Mouse (Mus musculus) embryo, embryonic 11 days (tissue): Measurements from ENCODE around the gene Cdk5rap2.

ENCODE experiments used
- DNase-seq: peaks from one replicate; pipeline ENCODE4 v3.0.0-alpha.2; 2015

Gene Cdk5rap2

GRCm38 (mm10) chr4:70335444-70336144 lies 74.6 kb downstream of the Cdk5rap2 start:
- DNase-seq: no peak

GRCm38 (mm10) chr4:70334995-70335394 lies 75.2 kb downstream of the Cdk5rap2 start:
- no peak for DNase-seq

DNA sequence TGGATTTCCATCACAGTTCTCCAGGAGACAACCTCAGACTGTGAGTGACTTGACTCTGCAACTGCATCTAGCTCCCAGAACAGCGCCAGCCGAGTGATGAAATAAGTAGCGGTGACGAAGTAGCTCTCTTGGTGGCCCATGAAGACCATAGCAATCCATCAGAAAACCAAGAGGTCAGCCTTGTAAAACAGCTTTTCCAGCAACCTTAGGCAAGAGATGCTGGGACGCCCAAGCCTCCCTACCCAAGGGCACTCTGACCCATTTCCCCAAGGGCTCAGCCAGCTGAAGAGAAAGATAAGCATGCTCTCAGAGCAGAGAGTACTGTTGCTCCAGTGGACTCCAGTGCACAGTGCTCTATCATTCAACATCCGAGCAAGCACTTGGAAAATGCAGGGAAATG lies 77.3 kb downstream of the Cdk5rap2 start:
- no peak for DNase-seq

DNA sequence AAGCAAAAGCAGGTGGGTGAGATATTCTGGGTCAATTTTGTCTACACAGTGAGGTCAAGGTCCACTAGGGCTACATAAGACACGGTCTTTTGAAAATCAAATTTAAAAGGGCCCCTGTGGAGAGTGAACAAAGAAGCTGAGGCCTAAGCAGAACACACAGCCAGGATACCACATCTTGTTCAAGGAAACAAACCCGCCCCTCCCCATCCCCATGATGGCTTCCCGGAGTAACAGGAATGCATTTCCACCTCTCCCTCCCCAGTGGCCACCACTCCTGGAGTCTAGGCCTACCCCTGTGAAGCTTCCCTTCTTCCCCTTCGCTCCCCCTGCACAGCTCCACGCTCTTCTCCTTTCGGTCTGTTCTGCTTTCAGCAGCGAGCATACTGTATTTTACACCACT lies 77.7 kb downstream of the Cdk5rap2 start:
- DNase-seq: no peak

DNA sequence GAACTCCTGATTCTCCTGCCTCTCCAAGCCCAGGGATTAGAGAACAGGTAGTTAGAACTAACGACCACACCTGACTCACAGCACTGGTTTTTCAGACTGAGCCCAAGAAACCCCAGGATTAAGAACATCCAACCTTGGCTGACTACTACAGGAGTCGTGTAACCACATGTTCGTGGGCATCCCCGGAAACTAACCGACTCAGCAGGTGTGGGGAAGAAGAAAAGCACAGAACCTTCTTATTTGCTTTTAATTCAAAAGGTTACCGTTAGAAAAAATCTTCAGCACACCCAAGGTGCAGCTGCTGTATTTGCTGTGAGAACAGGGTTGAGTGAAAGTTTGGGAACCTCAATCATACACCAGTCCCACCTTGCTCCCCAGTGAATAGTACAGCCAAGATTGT lies 79.1 kb downstream of the Cdk5rap2 start:
- no peak for DNase-seq

DNA sequence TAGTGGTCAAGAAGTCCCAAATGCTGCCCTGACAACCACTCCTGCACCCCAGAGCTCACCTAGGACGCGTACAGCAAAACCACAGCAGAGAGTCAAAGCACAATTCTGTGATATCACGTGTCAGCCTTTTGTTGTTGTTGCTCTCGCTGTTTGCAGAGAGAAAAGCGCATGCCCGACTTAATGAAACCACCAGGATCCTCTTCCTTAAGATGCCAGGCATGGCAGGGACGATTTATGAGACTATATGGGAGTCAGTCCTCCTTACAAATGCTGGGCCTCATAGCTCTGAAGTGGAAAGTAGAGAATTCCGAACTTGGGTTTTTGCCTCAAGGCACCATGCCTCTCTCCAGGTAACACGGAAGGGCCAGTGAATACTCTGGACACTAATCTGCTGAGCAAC lies 82.2 kb downstream of the Cdk5rap2 start:
- DNase-seq: no peak

DNA sequence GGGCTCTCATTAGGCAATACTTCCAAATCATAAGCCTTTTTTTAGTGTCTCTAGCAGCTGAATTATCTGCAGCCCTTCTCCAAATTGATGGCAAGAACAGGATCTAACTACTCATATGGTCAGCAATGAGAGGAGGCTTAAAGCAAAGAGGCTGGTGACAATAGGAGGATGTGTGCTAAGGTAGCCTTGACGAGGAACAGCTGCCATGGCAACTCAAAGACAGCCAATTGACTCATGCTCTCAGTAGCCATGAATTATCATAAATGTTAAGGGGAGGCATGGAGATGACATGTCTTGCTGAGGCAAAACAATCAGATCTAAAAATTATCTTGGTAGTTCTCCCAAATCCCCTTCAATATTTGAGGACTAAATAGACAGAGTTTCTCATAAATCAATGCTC lies 82.8 kb downstream of the Cdk5rap2 start:
- DNase-seq: no peak

GRCm38 (mm10) chr4:70321586-70321985 lies 88.7 kb downstream of the Cdk5rap2 start:
- DNase-seq: no peak

DNA sequence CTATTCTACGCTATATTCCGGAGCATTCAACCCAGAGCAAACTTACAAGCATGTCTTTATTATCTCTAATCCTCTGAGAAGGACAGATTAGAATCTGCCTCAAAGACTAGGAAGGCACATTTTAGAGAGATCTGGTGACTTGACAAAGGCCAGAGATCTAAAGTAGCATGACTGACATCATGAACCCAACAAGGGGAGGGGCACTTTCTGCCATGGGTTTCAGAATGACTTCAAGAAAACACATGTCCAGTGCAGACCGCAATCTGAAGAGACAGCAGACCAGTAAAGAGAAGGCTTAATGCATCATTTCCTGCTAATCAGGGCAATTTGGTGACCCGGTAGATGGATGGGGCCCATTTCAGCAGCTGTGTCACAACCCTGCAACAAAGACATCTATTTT lies 98.1 kb downstream of the Cdk5rap2 start:
- DNase-seq: no peak

GRCm38 (mm10) chr4:70311530-70311929 lies 98.7 kb downstream of the Cdk5rap2 start:
- DNase-seq: no peak

GRCm38 (mm10) chr4:70307230-70307629 lies 103.0 kb downstream of the Cdk5rap2 start:
- peak; percentile 61 for DNase-seq

DNA sequence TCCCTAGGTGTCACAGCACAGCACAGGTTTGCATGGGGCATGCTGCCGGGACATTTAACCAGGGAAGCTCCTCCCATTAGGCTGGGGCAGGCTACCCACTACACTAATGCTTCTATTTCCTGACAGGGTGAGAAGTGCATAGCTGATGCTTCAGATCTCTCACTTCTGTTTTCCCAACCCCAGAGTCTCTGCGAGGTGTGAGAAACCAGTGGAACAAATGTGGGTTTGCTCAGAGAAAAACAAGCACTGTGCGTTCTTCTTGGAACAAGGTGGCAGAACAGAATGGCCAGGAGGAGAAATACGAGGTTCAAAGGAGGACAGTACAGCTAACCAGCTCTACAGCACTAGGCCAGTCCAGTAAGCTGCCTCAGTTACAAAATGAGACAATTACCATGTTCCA lies 106.4 kb downstream of the Cdk5rap2 start:
- no peak for DNase-seq

DNA sequence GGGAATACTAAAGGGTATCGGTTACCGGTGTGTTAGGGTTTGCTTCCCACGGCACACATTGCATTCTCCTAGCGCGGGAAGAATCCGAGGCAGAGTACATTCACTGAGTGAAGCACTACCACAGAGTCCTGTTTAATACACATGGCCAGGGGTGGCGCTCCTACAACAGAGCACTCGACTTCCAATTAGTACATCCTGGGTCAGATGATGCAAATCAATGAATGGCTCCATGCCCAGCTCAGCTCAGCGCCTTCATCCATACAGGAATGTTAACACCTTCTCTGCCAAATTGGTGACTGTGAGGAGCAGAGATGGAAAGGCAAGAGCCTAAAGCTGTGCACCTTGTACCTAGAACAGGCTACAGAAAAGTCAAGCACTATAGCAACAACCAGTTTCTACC lies 109.1 kb downstream of the Cdk5rap2 start:
- no peak for DNase-seq

GRCm38 (mm10) chr4:70289361-70289760 lies 120.9 kb downstream of the Cdk5rap2 start:
- DNase-seq: no peak

DNA sequence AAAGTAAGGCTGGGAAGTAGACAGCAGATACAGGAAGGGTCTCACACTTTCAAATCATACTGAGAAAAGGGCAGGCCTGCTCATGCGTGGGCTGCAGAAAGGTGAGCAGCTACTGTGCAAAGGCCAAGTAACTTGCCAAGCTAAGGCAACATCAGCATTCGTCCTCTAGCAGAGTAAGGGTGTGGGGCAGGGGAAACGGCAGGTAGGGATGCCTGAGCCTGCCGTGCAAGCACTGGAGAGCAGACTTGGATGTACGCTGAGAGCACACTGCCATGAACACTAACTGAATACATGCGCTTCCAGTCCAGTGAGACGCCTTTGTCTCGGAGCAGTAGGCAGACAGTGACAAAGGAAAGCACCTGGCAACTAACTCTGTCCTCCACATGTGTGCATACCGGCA lies 127.1 kb downstream of the Cdk5rap2 start:
- no peak for DNase-seq

- DNase-seq: no peak
These were observed 131.4 kb downstream of the Cdk5rap2 start for GRCm38 (mm10) chr4:70278882-70279281.

DNA sequence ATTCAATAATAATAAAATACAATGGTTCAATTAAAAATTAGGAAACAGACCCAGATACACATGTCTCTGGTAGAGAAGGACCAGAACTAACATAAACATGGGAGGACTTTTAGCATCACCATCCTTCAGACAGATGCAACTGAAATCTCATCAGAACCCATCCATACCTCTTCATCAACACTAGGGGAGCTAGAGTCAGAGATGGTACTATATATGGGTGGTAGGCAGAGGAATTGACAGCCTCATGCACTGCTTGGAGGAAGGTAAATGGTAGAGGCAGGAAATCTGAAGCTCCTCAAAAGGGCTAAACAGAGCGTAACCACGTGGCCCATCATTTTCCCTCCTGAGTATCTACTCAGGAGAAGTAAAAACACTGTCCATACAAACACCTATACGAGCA lies 132.2 kb downstream of the Cdk5rap2 start:
- DNase-seq: no peak

DNA sequence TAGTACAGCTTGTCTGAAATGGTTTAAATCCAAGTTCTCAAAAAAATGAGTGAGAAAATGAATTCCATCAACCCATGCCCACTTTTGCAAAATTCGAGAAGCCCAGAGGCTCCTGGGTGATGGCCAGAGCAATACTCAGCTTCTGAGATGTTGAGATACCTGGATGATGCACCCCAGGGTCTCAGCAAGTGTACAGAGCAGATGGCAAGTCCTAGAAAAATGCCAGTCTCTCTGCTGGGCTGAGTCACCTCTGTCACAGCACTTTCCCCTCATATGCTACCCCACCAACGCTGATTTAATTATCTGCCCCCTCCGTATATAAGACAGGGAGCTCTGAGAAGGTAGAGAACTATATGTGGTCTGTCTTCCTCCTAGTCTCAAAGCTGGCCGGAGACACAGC lies 137.3 kb downstream of the Cdk5rap2 start:
- DNase-seq: no peak

DNA sequence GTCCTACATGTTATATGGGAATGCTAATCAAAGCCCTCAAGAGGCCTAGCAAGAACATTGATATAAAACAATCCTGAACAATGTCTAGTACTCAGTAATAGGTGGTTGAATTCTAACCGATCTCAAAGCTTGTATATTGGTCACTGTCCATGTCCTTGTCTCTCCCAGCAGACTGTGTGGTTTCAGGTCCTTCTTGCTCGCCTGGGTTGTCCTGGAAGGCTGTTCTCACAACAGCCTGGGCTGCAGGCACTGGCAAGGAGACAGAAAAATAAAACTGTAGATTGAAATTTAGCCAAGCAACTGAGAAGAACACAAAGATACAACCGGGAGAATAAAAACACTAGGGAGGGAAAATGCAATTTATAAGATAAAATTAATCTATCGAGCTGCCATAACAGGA lies 137.7 kb downstream of the Cdk5rap2 start:
- no peak for DNase-seq

- DNase-seq: no peak
These were observed 142.9 kb downstream of the Cdk5rap2 start for GRCm38 (mm10) chr4:70267213-70267906.

DNA sequence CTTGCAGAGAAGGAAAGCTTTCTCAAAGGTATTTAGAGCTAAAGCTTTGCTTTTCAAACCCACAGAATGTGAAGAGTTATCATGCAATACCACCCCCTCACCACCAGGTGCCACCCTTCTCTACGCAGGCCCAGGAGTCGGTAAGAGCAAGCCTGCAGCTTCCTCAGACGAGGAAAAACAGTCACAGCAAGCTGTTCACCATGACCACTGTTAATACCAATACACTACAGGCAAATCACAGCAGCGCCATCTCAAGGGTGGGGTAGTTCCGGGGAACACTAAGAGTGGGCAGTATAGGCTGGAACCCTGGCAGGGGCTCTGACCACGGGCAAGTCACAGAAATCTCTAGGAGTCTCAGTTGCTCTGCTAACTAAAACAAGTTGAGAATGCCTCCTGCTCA lies 145.0 kb downstream of the Cdk5rap2 start:
- DNase-seq: peak; percentile 54

GRCm38 (mm10) chr4:70262850-70263249 lies 147.4 kb downstream of the Cdk5rap2 start:
- DNase-seq: no peak

DNA sequence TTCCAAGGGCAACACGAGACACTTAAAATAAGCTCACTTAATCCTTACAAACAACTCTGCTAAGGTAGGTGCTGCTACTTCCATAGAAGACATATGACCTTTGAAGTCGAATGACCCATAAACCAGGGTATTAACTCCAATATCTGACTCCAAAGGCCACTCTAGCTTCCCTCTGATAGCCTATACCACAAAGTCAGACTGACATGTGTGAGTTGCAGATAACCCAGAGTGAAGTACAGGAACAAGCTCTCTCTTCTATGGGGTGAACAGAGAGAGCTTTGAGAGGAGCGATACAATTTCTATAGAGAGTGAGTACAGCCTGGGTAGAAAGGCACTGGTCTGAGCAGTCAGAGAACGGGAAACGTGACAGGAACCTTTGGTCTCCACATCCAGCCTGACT lies 148.9 kb downstream of the Cdk5rap2 start:
- DNase-seq: no peak

DNA sequence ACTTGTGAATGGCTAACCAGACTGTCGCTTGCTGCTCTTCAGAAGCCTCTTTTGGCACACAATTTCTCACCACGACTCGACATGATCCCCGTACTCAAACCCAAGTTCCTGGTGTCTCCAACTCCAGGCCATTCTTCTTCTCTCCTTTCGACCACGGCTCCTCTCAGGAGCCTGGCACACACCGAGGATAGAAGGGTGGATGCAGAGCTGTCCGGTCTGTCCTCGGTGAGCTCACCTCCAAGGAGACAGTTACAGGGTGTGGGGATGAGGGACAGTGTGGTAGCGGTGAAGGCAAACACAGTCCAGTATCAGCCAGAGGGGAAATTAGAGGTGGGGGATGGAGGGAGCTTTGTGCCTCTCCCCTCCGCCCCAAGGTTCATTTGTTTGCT lies 149.8 kb downstream of the Cdk5rap2 start:
- DNase-seq: no peak
